Mouse (Mus musculus) midbrain, embryonic 10.5 days (tissue): Measurements from ENCODE around the gene Hist1h3d. TPM values are rescaled to one million over a fixed set of nuclear protein-coding genes. Genes with fewer than 3 reads are reported as not detected.
"Not testable (repeated sequence)": the region's sequence is repeated elsewhere in the genome, so short reads cannot be mapped to it uniquely, and the experiment has no call there.

Experiments
- DNase-seq: peaks from one replicate; pipeline ENCODE4 v3.0.0-alpha.2; 2017; ENCODE audit warnings: low spot score
- H3K27ac ChIP-seq: fragments of 300-500 bp; sonication (generic); replicated peaks from 2 replicates; pipeline ENCODE4 v1.5.1; 2016; ENCODE audit warnings: mild to moderate bottlenecking
- H3K27me3 ChIP-seq: fragments of 300-500 bp; sonication (generic); 2 replicates; pipeline ENCODE4 v1.6.1; 2016; ENCODE audit warnings: low read depth, mild to moderate bottlenecking; ENCODE audit not compliant: poor library complexity, severe bottlenecking
- H3K36me3 ChIP-seq: fragments of 300-500 bp; sonication (generic); 2 replicates; pipeline ENCODE4 v1.6.1; 2016; ENCODE audit warnings: mild to moderate bottlenecking, moderate library complexity
- H3K4me1 ChIP-seq: fragments of 300-500 bp; sonication (generic); 2 replicates; pipeline ENCODE4 v1.6.1; 2016
- H3K4me3 ChIP-seq: fragments of 300-500 bp; sonication (generic); 2 replicates; pipeline ENCODE4 v1.5.1; 2016; ENCODE audit warnings: mild to moderate bottlenecking, moderate library complexity
- H3K9me3 ChIP-seq: fragments of 300-500 bp; sonication (generic); replicated peaks from 2 replicates; pipeline ENCODE4 v1.6.1; 2016; ENCODE audit warnings: mild to moderate bottlenecking
- WGBS: fragments of 180-500 bp; shearing (Covaris S2); methylation state at CpG from one replicate; pipeline ENCODE4 v1.1.7; 2016; 5-methylcytosine and 5-hydroxymethylcytosine counted together
- polyA plus RNA-seq: library from polyadenylated mRNA; unstranded; fragments of >200 nt; fragmentation: Nextera tagmentation; extraction: Ambion mirVana; gene quantifications from 2 replicates; pipeline ENCODE4 v1.2.1, GENCODE M21; 2016

The Hist1h3d gene
- polyA plus RNA-seq, 1 experiment from 2014 or later, result 10.8 TPM

DNA sequence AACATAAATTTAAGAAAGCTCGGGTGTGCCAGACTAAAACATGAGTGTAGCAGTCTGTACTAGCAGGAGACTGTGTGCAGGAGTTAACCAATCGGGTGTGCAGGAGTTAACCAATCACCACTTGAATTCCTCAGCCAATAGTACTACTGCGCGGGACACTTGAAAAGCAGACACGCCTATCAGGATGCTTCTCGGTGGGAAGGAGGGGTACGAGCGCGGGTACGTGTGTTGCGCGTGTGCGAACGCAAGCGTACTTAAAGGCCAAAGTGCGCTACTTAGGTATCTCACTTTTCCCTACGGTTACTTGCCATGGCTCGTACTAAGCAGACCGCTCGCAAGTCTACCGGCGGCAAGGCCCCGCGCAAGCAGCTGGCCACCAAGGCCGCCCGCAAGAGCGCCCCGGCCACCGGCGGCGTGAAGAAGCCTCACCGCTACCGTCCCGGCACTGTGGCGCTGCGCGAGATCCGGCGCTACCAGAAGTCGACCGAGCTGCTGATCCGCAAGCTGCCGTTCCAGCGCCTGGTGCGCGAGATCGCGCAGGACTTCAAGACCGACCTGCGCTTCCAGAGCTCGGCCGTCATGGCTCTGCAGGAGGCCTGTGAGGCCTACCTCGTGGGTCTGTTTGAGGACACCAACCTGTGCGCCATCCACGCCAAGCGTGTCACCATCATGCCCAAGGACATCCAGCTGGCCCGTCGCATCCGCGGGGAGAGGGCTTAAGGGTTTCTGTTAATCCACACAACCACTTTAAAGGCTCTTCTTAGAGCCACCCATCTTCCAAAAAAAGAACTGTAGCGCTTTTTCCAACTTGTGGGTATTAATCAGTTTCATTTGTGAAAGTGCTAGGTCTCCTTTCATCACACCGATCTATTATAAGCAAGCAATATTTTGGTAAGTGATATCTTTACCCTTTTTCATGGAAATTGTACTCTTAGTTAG lies 40.2 kb upstream of the Hist1h3d start, which contains the start of gene Hist1h3g:
TSS of gene Hist1h3g (plus strand) at position 286 of the 939 bp plus-strand sequence.
- peaks cover 44% of the 10 kb centered on the region for H3K4me1 ChIP-seq
- peak; percentile 92 for DNase-seq
- H3K27ac ChIP-seq, result peak within 1 kb of the TSS; percentile 97
- WGBS, result under 1% methylated on average over 53 of the region's 62 CpGs
- H3K9me3 ChIP-seq, H3K36me3 ChIP-seq, H3K27me3 ChIP-seq: not testable (repeated sequence)
- peak within 1 kb of the TSS; percentile 65 for H3K4me3 ChIP-seq

DNA sequence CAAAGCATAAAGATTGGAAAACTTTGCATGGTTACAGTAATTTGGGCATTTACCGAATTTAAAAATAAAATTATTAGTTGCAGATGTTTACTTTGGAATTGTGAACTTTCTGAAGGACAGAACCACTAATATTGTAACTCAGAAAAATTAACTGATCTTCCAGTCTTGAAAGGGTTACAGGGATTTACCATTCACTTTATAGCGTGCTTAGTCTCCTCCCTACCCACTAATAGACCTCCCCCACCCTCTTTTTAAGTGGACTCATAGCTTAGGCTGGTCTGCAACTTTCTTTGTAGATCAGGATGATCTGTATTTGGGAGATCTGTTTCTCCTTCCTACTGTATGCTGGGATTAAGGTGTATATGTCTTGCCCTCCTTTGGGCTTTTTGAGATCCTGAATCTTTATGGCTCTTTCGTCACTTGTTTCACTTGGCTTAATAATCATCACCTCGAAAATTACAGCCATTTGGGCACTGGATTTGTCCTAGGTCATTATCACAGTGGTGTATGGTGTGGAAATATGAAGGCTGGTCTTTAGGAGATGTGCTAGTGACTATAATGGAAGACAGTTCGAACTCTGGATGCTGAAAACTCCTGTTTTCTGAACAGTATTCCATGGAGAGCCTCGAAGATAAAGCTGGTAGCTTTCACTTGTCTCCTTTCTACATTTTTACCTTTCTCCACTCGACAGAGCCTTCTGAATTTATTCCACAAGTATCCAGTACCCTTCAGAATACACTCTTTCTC lies 39.3 kb upstream of the Hist1h3d start:
- Histone ChIP-seq H3K27me3 (no peaks in the 10 kb centered on the region), H3K9me3 (no peaks in the 10 kb centered on the region), H3K4me3 (peak overlapping the region; percentile 65), H3K36me3 (no peaks in the 10 kb centered on the region), H3K4me1 (peaks cover 44% of the 10 kb centered on the region), H3K27ac (peak overlapping the region; percentile 97)
- no peak for DNase-seq
- 23% methylated on average over 7 of the region's 7 CpGs for whole genome bisulfite sequencing

DNA sequence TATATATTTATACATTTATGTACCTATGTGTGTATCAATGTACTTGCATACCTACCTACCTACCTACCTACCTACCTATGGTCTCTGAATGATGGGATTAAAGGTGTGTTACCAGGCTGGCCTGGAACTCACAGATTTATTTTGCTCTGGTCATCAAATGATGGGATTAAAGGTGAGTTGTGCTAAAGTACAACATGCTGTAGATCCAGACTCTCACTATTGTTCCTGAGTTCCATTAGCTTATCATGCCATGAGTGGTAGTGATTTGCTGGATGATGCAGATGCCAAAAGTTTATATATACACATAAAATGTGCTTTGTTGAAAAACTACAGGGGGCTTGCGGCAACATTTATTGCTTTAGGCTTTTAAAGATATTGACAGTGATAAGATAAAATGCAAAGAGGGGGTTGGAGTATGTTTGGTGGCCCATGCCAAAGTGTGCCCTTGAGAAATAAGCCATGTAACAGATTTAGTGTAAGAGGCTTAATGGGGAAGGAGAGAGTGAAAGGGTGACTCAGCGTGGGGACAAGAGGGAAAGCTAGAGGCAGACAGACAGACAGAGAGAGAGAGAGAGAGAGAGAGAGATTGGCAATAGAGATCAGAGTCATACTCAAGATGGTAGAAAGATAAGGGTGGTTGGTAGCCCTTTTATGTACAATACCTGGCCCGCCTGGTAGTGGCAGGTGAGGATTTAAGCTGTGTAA lies 38.4 kb upstream of the Hist1h3d start:
- peak overlapping the region; percentile 97 for H3K27ac ChIP-seq
- peaks cover 47% of the 10 kb centered on the region for H3K4me1 ChIP-seq
- DNase-seq, result no peak
- no peaks in the 10 kb centered on the region for H3K36me3 ChIP-seq
- no peaks in the 10 kb centered on the region for H3K27me3 ChIP-seq
- peak overlapping the region; percentile 65 for H3K4me3 ChIP-seq
- WGBS, result 82% methylated on average over 3 of the region's 3 CpGs
- no peaks in the 10 kb centered on the region for H3K9me3 ChIP-seq

DNA sequence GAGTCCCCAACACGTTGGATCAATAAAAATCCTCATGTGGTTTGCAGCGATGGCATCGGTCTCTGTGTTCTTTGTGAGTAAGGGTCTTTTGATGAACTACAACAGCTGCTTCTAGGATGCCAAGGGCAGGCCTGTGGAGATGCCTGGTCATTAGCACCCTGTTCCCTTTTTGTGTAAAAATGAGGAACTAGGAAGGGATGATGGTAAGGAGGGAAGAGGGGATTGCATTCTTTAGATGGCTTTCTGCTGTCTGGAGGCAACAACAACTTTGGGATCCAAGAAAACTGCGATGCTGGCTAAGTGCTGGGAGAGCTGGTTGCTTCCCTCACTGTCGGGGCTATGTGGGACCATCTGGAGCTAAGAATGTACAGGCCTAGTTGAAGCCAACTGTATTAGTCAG lies 37.3 kb upstream of the Hist1h3d start:
- WGBS, result 84% methylated on average over 5 of the region's 5 CpGs
- Histone ChIP-seq H3K36me3 (no peaks in the 10 kb centered on the region), H3K4me3 (0 out of 2 replicates have a peak overlapping the region, but pooled peaks have one; percentile 7), H3K4me1 (peaks cover 42% of the 10 kb centered on the region), H3K27me3 (no peaks in the 10 kb centered on the region), H3K27ac (peak overlapping the region; percentile 61), H3K9me3 (no peaks in the 10 kb centered on the region)
- DNase-seq, result no peak

DNA sequence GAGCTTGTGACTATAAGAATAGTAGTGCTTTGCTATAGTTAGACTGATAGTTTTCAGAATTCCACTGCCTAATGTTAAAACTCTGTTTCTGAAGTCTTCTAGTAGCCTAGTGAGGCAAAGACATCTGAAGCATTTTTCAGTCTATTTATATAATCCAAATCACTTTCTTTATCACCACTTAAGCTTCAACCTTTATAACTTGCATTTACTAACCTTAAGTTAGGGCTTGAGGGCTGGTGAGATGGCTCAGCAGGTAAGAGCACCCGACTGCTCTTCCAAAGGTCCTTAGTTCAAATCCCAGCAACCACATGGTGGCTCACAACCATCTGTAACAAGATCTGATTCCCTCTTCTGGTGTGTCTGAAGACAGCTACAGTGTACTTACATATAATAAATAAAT lies 35.7 kb upstream of the Hist1h3d start:
- not testable (repeated sequence) for H3K27me3 ChIP-seq, DNase-seq, H3K27ac ChIP-seq, H3K36me3 ChIP-seq, H3K4me3 ChIP-seq, H3K9me3 ChIP-seq
- peaks cover 34% of the 10 kb centered on the region for H3K4me1 ChIP-seq
- WGBS, result 72% methylated on average over 1 of the region's 1 CpGs

DNA sequence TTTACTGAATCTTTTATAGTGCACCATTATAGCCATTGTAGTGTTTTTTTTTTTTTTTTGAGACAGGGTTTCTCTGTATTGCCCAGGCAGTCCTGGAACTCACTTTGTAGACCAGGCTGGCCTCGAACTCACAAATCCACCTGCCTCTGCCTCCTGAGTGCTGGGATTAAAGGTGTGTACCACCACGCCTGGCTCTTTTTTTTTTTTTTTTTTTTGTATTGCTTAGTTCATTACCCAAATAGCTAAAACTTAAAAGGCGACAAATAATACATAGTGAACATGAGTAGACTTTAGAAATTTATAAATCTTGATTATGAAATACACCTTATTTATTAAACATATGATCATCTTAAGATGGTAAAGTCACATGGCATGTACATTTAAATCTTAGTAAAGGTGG lies 34.1 kb upstream of the Hist1h3d start:
- DNase-seq, result no peak
- H3K4me3 ChIP-seq, result peak overlapping the region; percentile 60; the same call in 1 of the 2 replicates
- 83% methylated on average over 3 of the region's 3 CpGs for WGBS
- peaks cover 32% of the 10 kb centered on the region for H3K4me1 ChIP-seq
- no peaks in the 10 kb centered on the region for H3K27me3 ChIP-seq
- H3K36me3 ChIP-seq, result no peaks in the 10 kb centered on the region
- peak overlapping the region; percentile 95 for H3K27ac ChIP-seq
- H3K9me3 ChIP-seq, result no peaks in the 10 kb centered on the region

DNA sequence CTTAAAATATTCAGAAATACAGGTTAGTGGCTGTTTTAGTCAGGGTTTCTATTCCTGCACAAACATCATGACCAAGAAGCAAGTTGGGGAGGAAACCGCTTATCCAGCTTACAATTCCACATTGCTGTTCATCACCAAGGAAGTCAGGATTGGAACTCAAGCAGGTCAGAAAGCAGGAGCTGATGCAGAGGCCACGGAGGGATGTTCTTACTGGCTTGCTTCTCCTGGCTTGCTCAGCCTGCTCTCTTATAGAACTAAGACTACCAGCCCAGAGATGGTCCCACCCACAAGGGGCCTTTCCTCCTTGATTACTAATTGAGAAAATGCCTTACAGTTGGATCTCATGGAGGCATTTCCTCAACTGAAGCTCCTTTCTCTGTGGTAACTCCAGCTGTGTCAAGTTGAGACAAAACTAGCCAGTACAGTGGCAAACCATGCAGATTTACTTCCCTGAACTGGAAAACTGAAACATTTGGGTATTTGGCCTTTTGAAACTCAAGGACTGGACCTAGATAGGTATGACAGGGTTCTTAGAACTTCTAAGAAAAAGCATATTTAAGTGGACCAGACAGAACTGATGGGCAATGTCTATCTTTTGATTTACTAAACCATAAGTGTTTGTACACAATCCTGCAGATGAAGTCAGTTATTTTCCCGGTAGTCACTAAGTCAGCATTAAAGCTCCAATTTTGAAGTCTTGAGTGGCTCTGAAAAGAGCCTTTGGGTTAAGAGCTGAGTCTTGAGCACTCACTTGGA lies 33.2 kb upstream of the Hist1h3d start:
- WGBS, result 3% methylated on average over 3 of the region's 3 CpGs
- H3K36me3 ChIP-seq, H3K27me3 ChIP-seq, DNase-seq, H3K9me3 ChIP-seq: not testable (repeated sequence)
- H3K4me3 ChIP-seq, result peak overlapping the region; percentile 60
- peak overlapping the region; percentile 95 for H3K27ac ChIP-seq
- peaks cover 23% of the 10 kb centered on the region for H3K4me1 ChIP-seq

DNA sequence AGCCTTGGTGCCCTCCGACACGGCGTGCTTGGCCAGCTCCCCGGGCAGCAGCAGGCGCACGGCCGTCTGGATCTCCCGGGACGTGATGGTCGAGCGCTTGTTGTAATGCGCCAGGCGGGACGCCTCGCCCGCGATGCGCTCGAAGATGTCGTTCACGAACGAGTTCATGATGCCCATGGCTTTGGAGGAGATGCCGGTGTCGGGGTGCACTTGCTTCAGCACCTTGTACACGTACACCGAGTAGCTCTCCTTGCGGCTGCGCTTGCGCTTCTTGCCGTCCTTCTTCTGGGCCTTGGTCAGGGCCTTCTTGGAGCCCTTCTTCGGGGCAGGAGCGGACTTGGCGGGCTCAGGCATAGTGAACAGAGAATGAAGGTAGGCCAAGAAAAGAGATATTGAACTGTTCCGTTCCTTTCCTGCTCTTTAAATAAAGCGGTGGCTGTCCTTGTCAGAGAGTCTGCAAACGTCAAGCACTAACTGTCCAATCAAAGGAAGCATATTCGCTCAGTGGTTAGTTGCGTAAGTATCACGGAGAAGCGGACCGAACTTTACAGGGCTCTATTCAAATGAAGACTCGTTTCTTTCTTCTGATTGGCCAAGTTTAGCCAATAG lies 32.5 kb upstream of the Hist1h3d start, which contains the start of gene Hist1h2bh:
TSS of gene Hist1h2bh (minus strand) at position 394 of the 609 bp plus-strand sequence.
- H3K27me3 ChIP-seq, H3K9me3 ChIP-seq, H3K36me3 ChIP-seq: not testable (repeated sequence)
- 0% methylated on average over 42 of the region's 42 CpGs for WGBS
- Histone ChIP-seq H3K4me1 (peaks cover 17% of the 10 kb centered on the region), H3K4me3 (peak within 1 kb of the TSS; percentile 60), H3K27ac (peak within 1 kb of the TSS; percentile 95)
- DNase-seq, result peak; percentile 79

DNA sequence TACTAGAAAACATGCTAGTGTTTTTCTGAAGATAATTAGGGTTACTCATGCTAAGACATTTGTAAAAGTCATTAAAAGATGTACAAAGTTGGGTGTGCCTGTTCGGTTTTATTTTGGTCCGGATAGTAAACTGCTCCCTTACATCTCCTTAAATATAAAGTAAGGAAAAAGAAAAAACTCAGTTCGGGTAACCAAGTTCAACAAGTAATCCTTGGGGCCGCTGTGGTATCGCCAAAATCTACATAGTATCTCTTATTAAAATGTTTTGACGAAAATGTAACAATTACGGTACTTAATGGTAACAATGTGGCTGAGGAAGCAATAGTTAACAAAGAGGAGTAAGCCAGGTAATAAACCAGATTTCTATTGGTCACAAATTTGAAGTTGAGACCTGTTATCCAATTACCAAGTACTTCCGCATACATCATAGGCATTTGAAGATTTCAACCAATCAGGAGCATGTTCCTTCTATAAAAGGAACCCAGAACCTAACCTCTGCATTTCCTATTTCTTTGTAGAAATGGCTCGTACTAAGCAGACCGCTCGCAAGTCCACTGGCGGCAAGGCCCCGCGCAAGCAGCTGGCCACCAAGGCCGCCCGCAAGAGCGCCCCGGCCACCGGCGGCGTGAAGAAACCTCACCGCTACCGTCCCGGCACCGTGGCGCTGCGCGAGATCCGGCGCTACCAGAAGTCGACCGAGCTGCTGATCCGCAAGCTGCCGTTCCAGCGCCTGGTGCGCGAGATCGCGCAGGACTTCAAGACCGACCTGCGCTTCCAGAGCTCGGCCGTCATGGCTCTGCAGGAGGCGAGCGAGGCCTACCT lies 31.4 kb upstream of the Hist1h3d start, which contains the start of gene Hist1h3f:
TSS of gene Hist1h3f (plus strand) at position 88 of the 822 bp plus-strand sequence.
- Histone ChIP-seq H3K9me3 (no peaks in the 10 kb centered on the region), H3K4me3 (peak within 1 kb of the TSS; percentile 60), H3K4me1 (peaks cover 17% of the 10 kb centered on the region), H3K27ac (peak within 1 kb of the TSS; percentile 95), H3K36me3 (no peaks in the 10 kb centered on the region), H3K27me3 (no peaks in the 10 kb centered on the region)
- DNase-seq, result peak; percentile 64
- WGBS, result under 1% methylated on average over 31 of the region's 45 CpGs

DNA sequence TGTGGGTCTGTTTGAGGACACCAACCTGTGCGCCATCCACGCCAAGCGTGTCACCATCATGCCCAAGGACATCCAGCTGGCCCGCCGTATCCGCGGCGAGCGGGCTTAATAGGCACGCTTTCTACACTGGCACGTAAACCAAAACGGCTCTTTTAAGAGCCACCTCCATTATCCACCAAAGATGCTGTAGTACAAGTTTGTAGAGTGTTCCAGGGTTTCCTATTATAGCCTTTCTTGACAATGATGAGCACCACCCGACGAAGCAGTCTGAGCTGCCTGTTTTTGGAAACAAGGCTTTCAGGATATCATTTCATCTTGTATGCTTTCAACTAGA lies 30.8 kb upstream of the Hist1h3d start:
- H3K27me3 ChIP-seq, H3K36me3 ChIP-seq, H3K9me3 ChIP-seq, DNase-seq: not testable (repeated sequence)
- Histone ChIP-seq H3K27ac (peak overlapping the region; percentile 95), H3K4me1 (peaks cover 17% of the 10 kb centered on the region), H3K4me3 (peak overlapping the region; percentile 60)
- WGBS, result 0% methylated on average over 13 of the region's 14 CpGs

DNA sequence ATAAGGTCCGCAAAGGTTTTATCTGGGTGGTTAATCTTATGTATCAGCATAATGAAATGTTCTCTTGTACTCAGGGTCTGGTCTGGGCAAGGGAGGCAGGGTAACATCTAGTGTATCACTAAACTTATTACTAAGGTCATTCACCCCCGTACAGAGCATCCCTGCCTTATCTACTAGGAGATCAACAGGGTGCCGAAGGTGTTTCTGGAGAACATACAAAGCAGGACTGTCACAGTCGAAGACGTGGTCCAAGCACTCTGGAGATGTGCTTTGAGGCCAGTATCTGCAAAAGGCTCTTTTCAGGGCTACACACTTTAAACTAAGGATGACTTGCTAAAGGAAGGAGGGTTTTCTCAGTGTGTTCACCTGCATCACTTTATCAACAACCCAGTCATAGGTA lies 28.9 kb upstream of the Hist1h3d start:
- no peak for DNase-seq
- Histone ChIP-seq H3K27me3 (no peaks in the 10 kb centered on the region), H3K4me1 (peaks cover 25% of the 10 kb centered on the region), H3K27ac (peak overlapping the region; percentile 72), H3K9me3 (no peaks in the 10 kb centered on the region), H3K36me3 (no peaks in the 10 kb centered on the region), H3K4me3 (peak overlapping the region; percentile 7; the same call in 1 of the 2 replicates)
- WGBS, result 80% methylated on average over 5 of the region's 5 CpGs
